Mouse (Mus musculus): ENCODE results near the gene Fam89a. TPM values are rescaled to one million over a fixed set of nuclear protein-coding genes. Genes with fewer than 3 reads are reported as not detected.

Fam89a gene
- polyA plus RNA-seq, 1 experiment from 2014 or later, result 4.3 TPM

- H3K27ac ChIP-seq, result peak overlapping the region; percentile 50
- peaks cover 11% of the 10 kb centered on the region for H3K4me1 ChIP-seq (replicated peaks)
- DNase-seq (ENCODE audit: low spot score), result peak; percentile 48
- H3K9me3 ChIP-seq, result no peaks in the 10 kb centered on the region
- H3K36me3 ChIP-seq, result no peaks in the 10 kb centered on the region
- no peak overlapping the region for H3K4me3 ChIP-seq
- peaks cover 20% of the 10 kb centered on the region for H3K27me3 ChIP-seq (ENCODE audit: insufficient read depth, poor library complexity, severe bottlenecking)
- 24% methylated on average over 7 of the region's 7 CpGs for WGBS
Measured at GRCm38 (mm10) chr8:124780236-124780635, 28.6 kb upstream of the Fam89a start.

GRCm38 (mm10) chr8:124775695-124776094, 24.1 kb upstream of the Fam89a start:
- no peaks in the 10 kb centered on the region for H3K36me3 ChIP-seq
- no peaks in the 10 kb centered on the region for H3K9me3 ChIP-seq
- peaks cover 27% of the 10 kb centered on the region for H3K27me3 ChIP-seq (ENCODE audit: insufficient read depth, poor library complexity, severe bottlenecking)
- peak; percentile 79 for DNase-seq (ENCODE audit: low spot score)
- H3K4me1 ChIP-seq (replicated peaks), result peaks cover 13% of the 10 kb centered on the region
- WGBS, result 12% methylated on average over 16 of the region's 16 CpGs
- peak overlapping the region; percentile 28 for H3K4me3 ChIP-seq
- H3K27ac ChIP-seq, result no peak overlapping the region

GRCm38 (mm10) chr8:124772389-124772788, 20.8 kb upstream of the Fam89a start:
- H3K4me1 ChIP-seq (replicated peaks), result peaks cover 8% of the 10 kb centered on the region; the same call in 1 of the 2 replicates
- H3K36me3 ChIP-seq, result no peaks in the 10 kb centered on the region
- H3K9me3 ChIP-seq, result no peaks in the 10 kb centered on the region
- no peak overlapping the region for H3K4me3 ChIP-seq
- no peak for DNase-seq (ENCODE audit: low spot score)
- H3K27me3 ChIP-seq (ENCODE audit: insufficient read depth, poor library complexity, severe bottlenecking), result peaks cover 26% of the 10 kb centered on the region
- WGBS, result 83% methylated on average over 2 of the region's 2 CpGs
- H3K27ac ChIP-seq, result 0 out of 2 replicates have a peak overlapping the region, but pooled peaks have one; percentile 29

GRCm38 (mm10) chr8:124763061-124763460, 11.4 kb upstream of the Fam89a start:
- DNase-seq (ENCODE audit: low spot score), result no peak
- Histone ChIP-seq H3K4me3 (no peak overlapping the region), H3K4me1 (replicated peaks) (no peaks in the 10 kb centered on the region), H3K27me3 (ENCODE audit: insufficient read depth, poor library complexity, severe bottlenecking) (no peaks in the 10 kb centered on the region), H3K9me3 (no peaks in the 10 kb centered on the region), H3K36me3 (no peaks in the 10 kb centered on the region), H3K27ac (no peak overlapping the region)
- 77% methylated on average over 7 of the region's 7 CpGs for WGBS

GRCm38 (mm10) chr8:124758544-124758943, 6.9 kb upstream of the Fam89a start:
- 46% methylated on average over 3 of the region's 3 CpGs for WGBS
- no peak for DNase-seq (ENCODE audit: low spot score)
- Histone ChIP-seq H3K36me3 (no peaks in the 10 kb centered on the region), H3K4me1 (replicated peaks) (peaks cover 16% of the 10 kb centered on the region), H3K9me3 (no peaks in the 10 kb centered on the region), H3K27ac (no peak overlapping the region), H3K27me3 (ENCODE audit: insufficient read depth, poor library complexity, severe bottlenecking) (peaks cover 22% of the 10 kb centered on the region), H3K4me3 (no peak overlapping the region)

- no peaks in the 10 kb centered on the region for H3K36me3 ChIP-seq
- H3K27me3 ChIP-seq (ENCODE audit: insufficient read depth, poor library complexity, severe bottlenecking), result peaks cover 41% of the 10 kb centered on the region
- DNase-seq (ENCODE audit: low spot score), result no peak
- H3K4me3 ChIP-seq, result no peak overlapping the region
- 63% methylated on average over 5 of the region's 5 CpGs for WGBS
- H3K4me1 ChIP-seq (replicated peaks), result peaks cover 23% of the 10 kb centered on the region
- H3K9me3 ChIP-seq, result no peaks in the 10 kb centered on the region
- H3K27ac ChIP-seq, result no peak overlapping the region
Measured at GRCm38 (mm10) chr8:124756601-124757000, 5.0 kb upstream of the Fam89a start.

- no peaks in the 10 kb centered on the region for H3K36me3 ChIP-seq
- H3K9me3 ChIP-seq, result no peaks in the 10 kb centered on the region
- H3K4me1 ChIP-seq (replicated peaks), result peaks cover 27% of the 10 kb centered on the region
- WGBS, result 70% methylated on average over 2 of the region's 2 CpGs
- H3K27ac ChIP-seq, result no peak overlapping the region
- no peak overlapping the region for H3K4me3 ChIP-seq
- H3K27me3 ChIP-seq (ENCODE audit: insufficient read depth, poor library complexity, severe bottlenecking), result peaks cover 46% of the 10 kb centered on the region
- no peak for DNase-seq (ENCODE audit: low spot score)
Measured at GRCm38 (mm10) chr8:124756153-124756552, 4.5 kb upstream of the Fam89a start.

GRCm38 (mm10) chr8:124755481-124755880, 3.8 kb upstream of the Fam89a start:
- Histone ChIP-seq H3K27ac (no peak overlapping the region), H3K4me3 (no peak overlapping the region), H3K36me3 (no peaks in the 10 kb centered on the region), H3K4me1 (replicated peaks) (peaks cover 34% of the 10 kb centered on the region), H3K9me3 (no peaks in the 10 kb centered on the region), H3K27me3 (ENCODE audit: insufficient read depth, poor library complexity, severe bottlenecking) (peaks cover 52% of the 10 kb centered on the region)
- DNase-seq (ENCODE audit: low spot score), result no peak
- 85% methylated on average over 8 of the region's 8 CpGs for WGBS

GRCm38 (mm10) chr8:124754792-124755190, 3.2 kb upstream of the Fam89a start:
- H3K36me3 ChIP-seq, result no peaks in the 10 kb centered on the region
- no peak for DNase-seq (ENCODE audit: low spot score)
- WGBS, result 44% methylated on average over 4 of the region's 4 CpGs
- peaks cover 59% of the 10 kb centered on the region for H3K27me3 ChIP-seq (ENCODE audit: insufficient read depth, poor library complexity, severe bottlenecking)
- no peaks in the 10 kb centered on the region for H3K9me3 ChIP-seq
- no peak overlapping the region for H3K27ac ChIP-seq
- H3K4me1 ChIP-seq (replicated peaks), result peaks cover 39% of the 10 kb centered on the region
- H3K4me3 ChIP-seq, result no peak overlapping the region

GRCm38 (mm10) chr8:124754101-124754791, 2.6 kb upstream of the Fam89a start:
- WGBS, result 23% methylated on average over 11 of the region's 11 CpGs

GRCm38 (mm10) chr8:124752325-124752862, 762 bp upstream of the Fam89a start:
- Histone ChIP-seq H3K9me3 (no peaks in the 10 kb centered on the region), H3K4me3 (peak overlapping the region; percentile 64), H3K27ac (no peak overlapping the region), H3K4me1 (replicated peaks) (peaks cover 36% of the 10 kb centered on the region), H3K36me3 (no peaks in the 10 kb centered on the region), H3K27me3 (ENCODE audit: insufficient read depth, poor library complexity, severe bottlenecking) (peaks cover 71% of the 10 kb centered on the region)
- no peak for DNase-seq (ENCODE audit: low spot score)
- WGBS, result 30% methylated on average over 21 of the region's 21 CpGs

More at GRCm38 (mm10) chr8:124754101-124754791, 2.6 kb upstream of the Fam89a start:
- DNase-seq (ENCODE audit: low spot score), result peak; percentile 30
- Histone ChIP-seq H3K27ac (no peak overlapping the region; the same call in 1 of the 2 replicates), H3K27me3 (ENCODE audit: insufficient read depth, poor library complexity, severe bottlenecking) (peaks cover 65% of the 10 kb centered on the region), H3K4me3 (no peak overlapping the region), H3K9me3 (no peaks in the 10 kb centered on the region), H3K4me1 (replicated peaks) (peaks cover 39% of the 10 kb centered on the region), H3K36me3 (no peaks in the 10 kb centered on the region)

GRCm38 (mm10) chr8:124751191-124751590, 441 bp downstream of the Fam89a start:
- under 1% methylated on average over 31 of the region's 31 CpGs for WGBS
- H3K9me3 ChIP-seq, result no peaks in the 10 kb centered on the region
- H3K4me3 ChIP-seq, result peak overlapping the region; percentile 64
- peak overlapping the region; percentile 77 for H3K27ac ChIP-seq
- peak; percentile 41 for DNase-seq (ENCODE audit: low spot score)
- peaks cover 70% of the 10 kb centered on the region for H3K27me3 ChIP-seq (ENCODE audit: insufficient read depth, poor library complexity, severe bottlenecking)
- peaks cover 32% of the 10 kb centered on the region for H3K4me1 ChIP-seq (replicated peaks)
- H3K36me3 ChIP-seq, result no peaks in the 10 kb centered on the region

GRCm38 (mm10) chr8:124746661-124747060, 5.0 kb downstream of the Fam89a start:
- no peaks in the 10 kb centered on the region for H3K9me3 ChIP-seq
- H3K27ac ChIP-seq, result no peak overlapping the region
- no peak for DNase-seq (ENCODE audit: low spot score)
- H3K36me3 ChIP-seq, result peaks cover 2% of the 10 kb centered on the region
- H3K4me1 ChIP-seq (replicated peaks), result peaks cover 34% of the 10 kb centered on the region
- peaks cover 35% of the 10 kb centered on the region for H3K27me3 ChIP-seq (ENCODE audit: insufficient read depth, poor library complexity, severe bottlenecking)
- 77% methylated on average over 13 of the region's 13 CpGs for WGBS
- H3K4me3 ChIP-seq, result no peak overlapping the region
